Mouse (Mus musculus): ENCODE data around the gene Rapgef2.

- TF ChIP-seq POLR2A (IDR thresholded peaks at IDR 0.05; ENCODE audit: borderline replicate concordance, extremely low read depth, low read depth, low read length), result no peak
- no peak for TF ChIP-seq CTCF (IDR thresholded peaks at IDR 0.05; ENCODE audit: insufficient read depth, low read length)
Measured at GRCm38 (mm10) chr3:79071561-79071960, 214.8 kb downstream of the Rapgef2 start.

Measured in lung, adult 2 months (tissue).